In genomic region chr6:99803983-99804904, GRCm38 (mm10) we compare ENCODE assay signal across 8 mouse cellular contexts.
DNase-seq lines count a peak whose midpoint lies in the region; ATAC-seq lines count a peak whose summit lies in the region.

No protein-coding gene starts in this region.

- peak overlapping the region; percentile 52 for H3K4me2 ChIP-seq in forebrain, embryonic 11.5 days (ENCODE audit: low read depth, low read length, severe bottlenecking)
- peak overlapping the region; percentile 46 for H3K4me2 ChIP-seq in heart, embryonic 16.5 days (ENCODE audit: low read depth, low read length)
- peak overlapping the region; percentile 11; the same call in 1 of the 2 replicates for H3K4me2 ChIP-seq in liver, embryonic 13.5 days
- H3K4me2 ChIP-seq in neural tube, embryonic 14.5 days (ENCODE audit: low read depth, low read length) = peak overlapping the region; percentile 36; the same call in 1 of the 2 replicates

- no peaks in the 10 kb centered on the region for H3K36me3 ChIP-seq in forebrain, embryonic 11.5 days (ENCODE audit: control insufficient read depth, insufficient read depth, low read length)
- no peaks in the 10 kb centered on the region for H3K36me3 ChIP-seq in heart, embryonic 16.5 days (ENCODE audit: control insufficient read depth, insufficient read depth)
- no peaks in the 10 kb centered on the region for H3K36me3 ChIP-seq in liver, embryonic 13.5 days
- H3K36me3 ChIP-seq in neural tube, embryonic 14.5 days (ENCODE audit: control insufficient read depth, insufficient read depth, low read length) = no peaks in the 10 kb centered on the region

- peaks cover 3% of the 10 kb centered on the region; the same call in 1 of the 2 replicates for H3K27me3 ChIP-seq in forebrain, embryonic 11.5 days (ENCODE audit: control insufficient read depth, insufficient read depth, low read length)
- no peaks in the 10 kb centered on the region for H3K27me3 ChIP-seq in heart, embryonic 16.5 days (ENCODE audit: control insufficient read depth, insufficient read depth, low read length)
- no peaks in the 10 kb centered on the region for H3K27me3 ChIP-seq in liver, embryonic 13.5 days
- no peaks in the 10 kb centered on the region for H3K27me3 ChIP-seq in neural tube, embryonic 14.5 days (ENCODE audit: control insufficient read depth, insufficient read depth, low read length)

- H3K9me3 ChIP-seq in forebrain, embryonic 11.5 days (ENCODE audit: control insufficient read depth, low read length) = no peaks in the 10 kb centered on the region
- H3K9me3 ChIP-seq in heart, embryonic 16.5 days (replicated peaks; ENCODE audit: control insufficient read depth, low read length) = peaks cover 3% of the 10 kb centered on the region; the same call in 1 of the 2 replicates
- no peaks in the 10 kb centered on the region for H3K9me3 ChIP-seq in liver, embryonic 13.5 days (replicated peaks)
- no peaks in the 10 kb centered on the region for H3K9me3 ChIP-seq in neural tube, embryonic 14.5 days (ENCODE audit: control insufficient read depth, low read length)

- H3K9ac ChIP-seq in forebrain, embryonic 11.5 days (ENCODE audit: low read length) = peak overlapping the region; percentile 54
- H3K9ac ChIP-seq in heart, embryonic 16.5 days (ENCODE audit: low read length) = 0 out of 2 replicates have a peak overlapping the region, but pooled peaks have one; percentile 10
- H3K9ac ChIP-seq in liver, embryonic 13.5 days = no peak overlapping the region
- H3K9ac ChIP-seq in neural tube, embryonic 14.5 days (replicated peaks; ENCODE audit: low read depth, low read length) = no peak overlapping the region

- H3K4me3 ChIP-seq in forebrain, embryonic 11.5 days (ENCODE audit: low read depth, low read length) = peak overlapping the region; percentile 15; the same call in 1 of the 2 replicates
- no peak overlapping the region for H3K4me3 ChIP-seq in heart, embryonic 16.5 days (ENCODE audit: low read length)
- H3K4me3 ChIP-seq in liver, embryonic 13.5 days (replicated peaks) = no peak overlapping the region
- no peak overlapping the region for H3K4me3 ChIP-seq in neural tube, embryonic 14.5 days (ENCODE audit: low read depth, low read length)

- H3K4me1 ChIP-seq in forebrain, embryonic 11.5 days (replicated peaks; ENCODE audit: control insufficient read depth, insufficient read depth, low read length) = peaks cover 2% of the 10 kb centered on the region; the same call in 1 of the 2 replicates
- peaks cover 14% of the 10 kb centered on the region for H3K4me1 ChIP-seq in heart, embryonic 16.5 days (ENCODE audit: control insufficient read depth, insufficient read depth, low read length)
- no peaks in the 10 kb centered on the region for H3K4me1 ChIP-seq in liver, embryonic 13.5 days (replicated peaks)
- no peaks in the 10 kb centered on the region for H3K4me1 ChIP-seq in neural tube, embryonic 14.5 days (ENCODE audit: control insufficient read depth, insufficient read depth, low read length)

- peak; percentile 73 to 81 for DNase-seq in CD8-positive naive resting alpha-beta T cell, adult 2 months (ENCODE audit: low read depth in 2 of 2, low spot score in 2 of 2)
- peak; percentile 58 for DNase-seq in c-Kit-positive CD71-negative TER-119-negative erythroid progenitor cells, embryonic 14.5 days (ENCODE audit: low read depth)
- peak; percentile 97 for DNase-seq in forebrain, embryonic 11.5 days (ENCODE audit: low spot score)
- peak; percentile 82 to 95 for DNase-seq in kidney, postnatal 25 days
- DNase-seq in liver, embryonic 13.5 days = peak; percentile 39
- DNase-seq in testis, postnatal 10 days (ENCODE audit: low spot score) = peak; percentile 97

- H3K27ac ChIP-seq in forebrain, embryonic 11.5 days (ENCODE audit: low read depth, low read length) = no peak overlapping the region
- H3K27ac ChIP-seq in heart, embryonic 16.5 days (ENCODE audit: low read length) = no peak overlapping the region
- H3K27ac ChIP-seq in liver, embryonic 13.5 days = no peak overlapping the region
- peak overlapping the region; percentile 34; the same call in 1 of the 2 replicates for H3K27ac ChIP-seq in neural tube, embryonic 14.5 days (ENCODE audit: low read depth, low read length)

- ATAC-seq in forebrain, embryonic 11.5 days (replicated peaks; ENCODE audit: low FRiP score) = peak; percentile 93
- ATAC-seq in heart, embryonic 16.5 days (replicated peaks; ENCODE audit: extremely low read depth, insufficient read depth, low FRiP score) = peak; percentile 62; the same call in 1 of the 2 replicates
- no peak for ATAC-seq in liver, embryonic 13.5 days (ENCODE audit: low read depth)
- ATAC-seq in neural tube, embryonic 14.5 days (ENCODE audit: low read depth) = peak; percentile 94

- 19% methylated on average over 25 of the region's 25 CpGs for WGBS in forebrain, embryonic 11.5 days
- 21% methylated on average over 25 of the region's 25 CpGs for WGBS in heart, embryonic 16.5 days
- WGBS in liver, embryonic 13.5 days (ENCODE audit: insufficient replicate concordance) = 22% methylated on average over 25 of the region's 25 CpGs
- 25% methylated on average over 25 of the region's 25 CpGs for WGBS in neural tube, embryonic 14.5 days

Comparison
In these comparisons a context has a peak if more than half of its experiments do, and no peak if none do; other contexts are left out.
1. DNase-seq: peak in every context shown above with its lines; median percentile 97 in forebrain, embryonic 11.5 days; 97 in testis, postnatal 10 days; 88 in kidney, postnatal 25 days; 77 in CD8-positive naive resting alpha-beta T cell, adult 2 months; 58 in c-Kit-positive CD71-negative TER-119-negative erythroid progenitor cells, embryonic 14.5 days; 39 in liver, embryonic 13.5 days.
2. H3K9ac ChIP-seq: peak in forebrain, embryonic 11.5 days (single experiment) and heart, embryonic 16.5 days (single experiment); none in liver, embryonic 13.5 days (single experiment) and neural tube, embryonic 14.5 days (single experiment).
3. Peak in every context shown above with its lines, with median percentiles within 50 percentile points of each other: H3K4me2 ChIP-seq.